Mouse (Mus musculus) bone marrow, adult 2 months (tissue): ENCODE measurements around the gene Pgls.

Experiments used
- CTCF ChIP-seq: fragments of 200-500 bp; IDR thresholded peaks from 2 replicates; pipeline ENCODE4 v1.5.1; 2011; ENCODE audit warnings: low read length, control low read depth; ENCODE audit not compliant: control insufficient read depth, insufficient read depth
- POLR2A ChIP-seq: fragments of 200-500 bp; IDR thresholded peaks from 2 replicates; pipeline ENCODE4 v1.6.1; 2011; ENCODE audit warnings: low read depth, mild to moderate bottlenecking, control low read depth, low read length, borderline replicate concordance; ENCODE audit not compliant: control insufficient read depth

GRCm38 (mm10) chr8:71596384-71596783, 4.4 kb downstream of the Pgls start:
- no peak for TF ChIP-seq CTCF
- TF ChIP-seq POLR2A = no peak
